Mouse (Mus musculus) thymus, adult 2 months (tissue): ENCODE data around the gene Gm36176.

Source experiments
- CTCF ChIP-seq: fragments of 200-500 bp; IDR thresholded peaks from 2 replicates; pipeline ENCODE4 v1.5.1; 2012; ENCODE audit warnings: mild to moderate bottlenecking, control low read depth, low read length, moderate library complexity, borderline replicate concordance; ENCODE audit not compliant: control insufficient read depth, poor library complexity, insufficient read depth; ENCODE audit errors: extremely low read depth
- POLR2A ChIP-seq: fragments of 200-500 bp; IDR thresholded peaks from 2 replicates; pipeline ENCODE4 v1.6.1; 2012; ENCODE audit warnings: mild to moderate bottlenecking, low read length, control low read depth, moderate library complexity; ENCODE audit not compliant: control insufficient read depth, poor library complexity, insufficient read depth; ENCODE audit errors: extremely low read depth

GRCm38 (mm10) chr10:77815514-77815913 lies 31.1 kb upstream of the Gm36176 start:
- TF ChIP-seq CTCF: no peak
- TF ChIP-seq POLR2A: no peak
